Mouse (Mus musculus) left cerebral cortex, adult 11 months (tissue): ENCODE measurements around the gene Vps37b.
"Not testable (repeated sequence)": the region's sequence is repeated elsewhere in the genome, so short reads cannot be mapped to it uniquely, and the experiment has no call there.

Experiments used
- DNase-seq: peaks from one replicate; pipeline ENCODE4 v3.0.0; 2022; ENCODE audit warnings: low spot score

Gene Vps37b

GRCm38 (mm10) chr5:124032001-124032508 is at the start of gene Vps37b:
TSS of gene Vps37b (minus strand) at chr5:124032270.
- peak; percentile 80 for DNase-seq

- DNase-seq = no peak
Measured at GRCm38 (mm10) chr5:124079880-124080279, 47.8 kb upstream of the Vps37b start.

GRCm38 (mm10) chr5:124078794-124079416 is 46.8 kb upstream of the Vps37b start:
- DNase-seq = peak; percentile 70

GRCm38 (mm10) chr5:124077856-124078460 is 45.9 kb upstream of the Vps37b start:
- DNase-seq = no peak

GRCm38 (mm10) chr5:124077241-124077640 is 45.2 kb upstream of the Vps37b start:
- DNase-seq = no peak

- DNase-seq = no peak
Measured at GRCm38 (mm10) chr5:124076559-124076958, 44.5 kb upstream of the Vps37b start.

GRCm38 (mm10) chr5:124075716-124076115 is 43.6 kb upstream of the Vps37b start:
- no peak for DNase-seq

- no peak for DNase-seq
Measured at GRCm38 (mm10) chr5:124074845-124075307, 42.8 kb upstream of the Vps37b start.

GRCm38 (mm10) chr5:124073682-124074081 is 41.6 kb upstream of the Vps37b start:
- DNase-seq = no peak

- no peak for DNase-seq
Measured at GRCm38 (mm10) chr5:124069657-124070056, 37.6 kb upstream of the Vps37b start.

GRCm38 (mm10) chr5:124062037-124062824 is 30.2 kb upstream of the Vps37b start:
- no peak for DNase-seq

- no peak for DNase-seq
Measured at GRCm38 (mm10) chr5:124059677-124060076, 27.6 kb upstream of the Vps37b start.

GRCm38 (mm10) chr5:124058749-124059148 is 26.7 kb upstream of the Vps37b start:
- no peak for DNase-seq

GRCm38 (mm10) chr5:124056956-124057355 is 24.9 kb upstream of the Vps37b start:
- no peak for DNase-seq

- no peak for DNase-seq
Measured at GRCm38 (mm10) chr5:124056219-124056618, 24.1 kb upstream of the Vps37b start.

GRCm38 (mm10) chr5:124052641-124053040 is 20.6 kb upstream of the Vps37b start:
- not testable (repeated sequence) for DNase-seq

- no peak for DNase-seq
Measured at GRCm38 (mm10) chr5:124051899-124052491, 19.9 kb upstream of the Vps37b start.

GRCm38 (mm10) chr5:124050095-124051050 is 18.3 kb upstream of the Vps37b start:
- no peak for DNase-seq

GRCm38 (mm10) chr5:124049249-124050045 is 17.4 kb upstream of the Vps37b start:
- DNase-seq = no peak

GRCm38 (mm10) chr5:124046741-124047401 is 14.8 kb upstream of the Vps37b start:
- no peak for DNase-seq
